Comparison of ENCODE assay signal across 20 mouse cellular contexts in the genomic region with DNA sequence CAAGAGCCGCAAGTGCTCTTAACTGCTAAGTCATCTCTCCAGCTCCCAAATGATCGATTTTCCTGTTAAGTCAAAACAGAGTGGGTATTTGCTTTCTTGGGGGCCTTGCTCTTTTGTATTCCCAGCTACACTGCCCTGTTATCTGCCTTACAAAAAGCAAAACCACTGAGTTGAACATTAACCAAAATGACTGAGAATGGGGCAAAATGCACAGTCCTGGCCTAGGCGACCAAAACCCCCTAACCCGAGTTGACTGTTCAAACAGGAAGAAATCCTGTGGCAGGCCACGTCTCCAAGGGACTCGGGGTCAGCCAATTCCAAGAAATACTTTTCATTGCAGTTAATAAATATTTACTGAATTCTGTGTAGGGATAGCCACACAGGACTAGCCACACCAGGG. TPM values are rescaled to one million over a fixed set of nuclear protein-coding genes. Genes with fewer than 3 reads are reported as not detected.
"Had no signal": no experiment of that assay in that cellular context is flagged by ENCODE, and none has a peak within 500 bp of the region (broad histone marks: within the 10 kb centered on the region; RNA-seq: fewer than 3 reads in every experiment).

No protein-coding gene starts in this region.

- DNase-seq: layer of hippocampus, adult 9-11 months; layer of hippocampus, postnatal 36 days; lung, postnatal 14 days; retina, postnatal 1 day; right cerebral cortex, postnatal 4 days; spleen, adult 18-20 months; thymus, adult 2 months; thymus, postnatal 25 days had no signal

- H3K9ac ChIP-seq: hindbrain, embryonic 15.5 days; limb, embryonic 15.5 days; lung, embryonic 15.5 days; midbrain, embryonic 15.5 days; neural tube, embryonic 13.5 days; stomach, embryonic 15.5 days had no signal

- ATAC-seq: midbrain, embryonic 15.5 days had no signal

- H3K36me3 ChIP-seq: hindbrain, embryonic 15.5 days; limb, embryonic 15.5 days; lung, embryonic 15.5 days; midbrain, embryonic 15.5 days; neural tube, embryonic 13.5 days; stomach, embryonic 15.5 days had no signal

- H3K27ac ChIP-seq: hindbrain, embryonic 15.5 days; kidney, postnatal 0 days; limb, embryonic 15.5 days; lung, embryonic 15.5 days; macrophage; midbrain, embryonic 15.5 days; neural tube, embryonic 13.5 days; stomach, embryonic 15.5 days had no signal

- H3K4me2 ChIP-seq: hindbrain, embryonic 15.5 days; limb, embryonic 15.5 days; lung, embryonic 15.5 days; midbrain, embryonic 11.5 days; midbrain, embryonic 15.5 days; neural tube, embryonic 13.5 days; stomach, embryonic 15.5 days had no signal

- H3K9me3 ChIP-seq: hindbrain, embryonic 15.5 days; limb, embryonic 15.5 days; lung, embryonic 15.5 days; midbrain, embryonic 15.5 days; neural tube, embryonic 13.5 days; stomach, embryonic 15.5 days had no signal

- H3K4me3 ChIP-seq: hindbrain, embryonic 15.5 days; limb, embryonic 15.5 days; lung, embryonic 15.5 days; megakaryocyte, embryonic 14.5 days; midbrain, embryonic 15.5 days; neural tube, embryonic 13.5 days; stomach, embryonic 15.5 days had no signal

- H3K27me3 ChIP-seq: stomach, embryonic 15.5 days had no signal

RNA-seq across cellular contexts. Expression of a gene that starts 28.5 kb away (rescaled TPM):
- polyA plus RNA-seq: hindbrain, embryonic 15.5 days; kidney, postnatal 0 days; limb, embryonic 11.5 days; limb, embryonic 15.5 days; lung, embryonic 15.5 days; macrophage; midbrain, embryonic 11.5 days; midbrain, embryonic 15.5 days; neural tube, embryonic 13.5 days; urinary bladder, adult 2 months had no signal

RNA-seq across cellular contexts. Expression of a gene that starts 44.3 kb away (rescaled TPM):
- polyA plus RNA-seq: macrophage had no signal
